Mouse (Mus musculus): ENCODE measurements around the gene Mylk3. TPM values are rescaled to one million over a fixed set of nuclear protein-coding genes. Genes with fewer than 3 reads are reported as not detected.

Gene Mylk3
- total and polyA plus RNA-seq, 2 experiments from 2014 or later = 0.16 to 0.26 TPM

- Histone ChIP-seq H3K27me3 (ENCODE audit: insufficient read depth, low read length) (no peaks in the 10 kb centered on the region), H3K4me3 (ENCODE audit: low read length) (no peak overlapping the region), H3K9ac (replicated peaks; ENCODE audit: low read length) (no peak overlapping the region), H3K36me3 (ENCODE audit: insufficient read depth, low read length) (peaks cover 28% of the 10 kb centered on the region), H3K9me3 (ENCODE audit: low read length) (no peaks in the 10 kb centered on the region), H3K27ac (no peak overlapping the region), H3K4me1 (ENCODE audit: insufficient read depth, low read length) (peaks cover 9% of the 10 kb centered on the region), H3K4me2 (ENCODE audit: low read depth, low read length) (no peak overlapping the region)
- DNase-seq (ENCODE audit: low spot score) (no peak), ATAC-seq (no peak)
- TF ChIP-seq CTCF (IDR thresholded peaks at IDR 0.05; ENCODE audit: low read depth) = no peak
- 93% methylated on average over 3 of the region's 3 CpGs for WGBS
Measured at GRCm38 (mm10) chr8:85302931-85303330, 83.2 kb downstream of the Mylk3 start.

GRCm38 (mm10) chr8:85301941-85302340 lies 84.2 kb downstream of the Mylk3 start:
- no peak for TF ChIP-seq CTCF (IDR thresholded peaks at IDR 0.05; ENCODE audit: low read depth)
- Histone ChIP-seq H3K4me3 (ENCODE audit: low read length) (no peak overlapping the region), H3K27me3 (ENCODE audit: insufficient read depth, low read length) (no peaks in the 10 kb centered on the region), H3K36me3 (ENCODE audit: insufficient read depth, low read length) (peaks cover 23% of the 10 kb centered on the region), H3K4me2 (ENCODE audit: low read depth, low read length) (no peak overlapping the region), H3K9ac (replicated peaks; ENCODE audit: low read length) (no peak overlapping the region), H3K9me3 (ENCODE audit: low read length) (no peaks in the 10 kb centered on the region), H3K27ac (no peak overlapping the region), H3K4me1 (ENCODE audit: insufficient read depth, low read length) (peaks cover 14% of the 10 kb centered on the region)
- 35% methylated on average over 1 of the region's 1 CpGs for WGBS
- ATAC-seq (no peak), DNase-seq (ENCODE audit: low spot score) (no peak)

- under 1% methylated on average over 63 of the region's 63 CpGs for WGBS
- H3K4me2 ChIP-seq (ENCODE audit: low read depth, low read length) = peak within 1 kb of the TSS; percentile 81
- peak within 1 kb of the TSS; percentile 99 for H3K27ac ChIP-seq
- peak within 1 kb of the TSS; percentile 88 for H3K9ac ChIP-seq (replicated peaks; ENCODE audit: low read length)
- H3K36me3 ChIP-seq (ENCODE audit: insufficient read depth, low read length) = peaks cover 8% of the 10 kb centered on the region; the same call in 1 of the 2 replicates
- H3K27me3 ChIP-seq (ENCODE audit: insufficient read depth, low read length) = no peaks in the 10 kb centered on the region
- peaks cover 14% of the 10 kb centered on the region for H3K4me1 ChIP-seq (ENCODE audit: insufficient read depth, low read length)
- H3K4me3 ChIP-seq (ENCODE audit: low read length) = peak within 1 kb of the TSS; percentile 93
- DNase-seq (ENCODE audit: low spot score) = peak; percentile 99
- no peaks in the 10 kb centered on the region for H3K9me3 ChIP-seq (ENCODE audit: low read length)
- peak; percentile 99 for ATAC-seq
- 0 out of 2 replicates have a peak, but pooled peaks have one; percentile 2 for TF ChIP-seq CTCF (IDR thresholded peaks at IDR 0.05; ENCODE audit: low read depth)
Measured at GRCm38 (mm10) chr8:85299434-85300077, 86.6 kb downstream of the Mylk3 start, which contains the start of the genes Orc6 and Vps35. Gene Orc6, plus strand, starts transcription at chr8:85299632. Gene Vps35, minus strand, starts transcription at chr8:85299802.

GRCm38 (mm10) chr8:85298600-85299433 lies 87.3 kb downstream of the Mylk3 start:
- Histone ChIP-seq H3K4me3 (ENCODE audit: low read length) (peak overlapping the region; percentile 93), H3K36me3 (ENCODE audit: insufficient read depth, low read length) (0 out of 2 replicates have a peak, but pooled peaks cover 8% of the 10 kb centered on the region), H3K4me2 (ENCODE audit: low read depth, low read length) (peak overlapping the region; percentile 81), H3K27ac (peak overlapping the region; percentile 99), H3K9ac (replicated peaks; ENCODE audit: low read length) (peak overlapping the region; percentile 88), H3K4me1 (ENCODE audit: insufficient read depth, low read length) (peaks cover 14% of the 10 kb centered on the region), H3K9me3 (ENCODE audit: low read length) (no peaks in the 10 kb centered on the region), H3K27me3 (ENCODE audit: insufficient read depth, low read length) (no peaks in the 10 kb centered on the region)
- no peak for TF ChIP-seq CTCF (IDR thresholded peaks at IDR 0.05; ENCODE audit: low read depth)
- ATAC-seq (peak; percentile 71; the same call in 1 of the 2 replicates), DNase-seq (ENCODE audit: low spot score) (peak; percentile 35)
- under 1% methylated on average over 52 of the region's 53 CpGs for WGBS

- TF ChIP-seq CTCF (IDR thresholded peaks at IDR 0.05; ENCODE audit: low read depth) = no peak
- H3K4me1 ChIP-seq (ENCODE audit: insufficient read depth, low read length) = no peaks in the 10 kb centered on the region
- H3K27me3 ChIP-seq (ENCODE audit: insufficient read depth, low read length) = no peaks in the 10 kb centered on the region
- no peak overlapping the region for H3K4me3 ChIP-seq (ENCODE audit: low read length)
- DNase-seq (ENCODE audit: low spot score) = no peak
- no peak overlapping the region for H3K4me2 ChIP-seq (ENCODE audit: low read depth, low read length)
- H3K9ac ChIP-seq (replicated peaks; ENCODE audit: low read length) = no peak overlapping the region
- WGBS = 92% methylated on average over 1 of the region's 1 CpGs
- H3K27ac ChIP-seq = no peak overlapping the region
- ATAC-seq = no peak
- peaks cover 33% of the 10 kb centered on the region for H3K36me3 ChIP-seq (ENCODE audit: insufficient read depth, low read length)
- no peaks in the 10 kb centered on the region for H3K9me3 ChIP-seq (ENCODE audit: low read length)
Measured at GRCm38 (mm10) chr8:85286846-85287245, 99.3 kb downstream of the Mylk3 start.

Other genes with a start within 250 kb of the Mylk3 start
- not detected in 2 replicates for gene Cks1brt, start 234.4 kb downstream of the Mylk3 start, total RNA-seq (2014; rRNA removed)
- gene Cks1brt, start 234.4 kb downstream of the Mylk3 start, polyA plus RNA-seq (2015; fragmentation: Nextera tagmentation; extraction: Ambion mirVana) = not detected in 2 replicates
- not detected in 2 replicates for gene Olfr371, start 160.4 kb downstream of the Mylk3 start, total RNA-seq (2014; rRNA removed)
- gene Olfr371, start 160.4 kb downstream of the Mylk3 start, polyA plus RNA-seq (2015; fragmentation: Nextera tagmentation; extraction: Ambion mirVana) = not detected in 2 replicates
- gene Orc6, start 86.7 kb downstream of the Mylk3 start, total RNA-seq (2014; rRNA removed) = 41.4 and 43.2 TPM in 2 replicates
- gene Orc6, start 86.7 kb downstream of the Mylk3 start, polyA plus RNA-seq (2015; fragmentation: Nextera tagmentation; extraction: Ambion mirVana) = 62.3 and 63.8 TPM in 2 replicates
- gene Vps35, start 86.5 kb downstream of the Mylk3 start, total RNA-seq (2014; rRNA removed) = 108 and 114 TPM in 2 replicates
- gene Vps35, start 86.5 kb downstream of the Mylk3 start, polyA plus RNA-seq (2015; fragmentation: Nextera tagmentation; extraction: Ambion mirVana) = 151 and 153 TPM in 2 replicates
- 11.6 and 13.6 TPM in 2 replicates for gene 4921524J17Rik, start 46.5 kb upstream of the Mylk3 start, total RNA-seq (2014; rRNA removed)
- 43.0 and 47.4 TPM in 2 replicates for gene 4921524J17Rik, start 46.5 kb upstream of the Mylk3 start, polyA plus RNA-seq (2015; fragmentation: Nextera tagmentation; extraction: Ambion mirVana)
- 99.4 and 107 TPM in 2 replicates for gene Gpt2, start 106.2 kb upstream of the Mylk3 start, total RNA-seq (2014; rRNA removed)
- 43.2 and 46.4 TPM in 2 replicates for gene Gpt2, start 106.2 kb upstream of the Mylk3 start, polyA plus RNA-seq (2015; fragmentation: Nextera tagmentation; extraction: Ambion mirVana)
- gene Dnaja2, start 169.0 kb upstream of the Mylk3 start, total RNA-seq (2014; rRNA removed) = 43.9 and 56.7 TPM in 2 replicates
- 155 and 156 TPM in 2 replicates for gene Dnaja2, start 169.0 kb upstream of the Mylk3 start, polyA plus RNA-seq (2015; fragmentation: Nextera tagmentation; extraction: Ambion mirVana)

Data from hindbrain, postnatal 0 days (tissue).